Mouse (Mus musculus) lung, postnatal 0 days (tissue): Measurements from ENCODE around the gene Rtl1. TPM values are rescaled to one million over a fixed set of nuclear protein-coding genes. Genes with fewer than 3 reads are reported as not detected.

Experiments used
- ATAC-seq: fragments of 200-750 bp; cut with Nextera tagmentation; 2 replicates; pipeline ENCODE4 v1.8.0; 2017; ENCODE audit warnings: moderate library complexity
- DNase-seq: peaks from one replicate; pipeline ENCODE4 v3.0.0-alpha.2; 2016; ENCODE audit warnings: low spot score
- H3K27ac ChIP-seq: fragments of 300-500 bp; sonication (generic); 2 replicates; pipeline ENCODE4 v1.5.1; 2014; ENCODE audit warnings: antibody characterized with exemption, mild to moderate bottlenecking, low read length, mixed read lengths
- H3K27me3 ChIP-seq: fragments of 300-500 bp; sonication (generic); replicated peaks from 2 replicates; pipeline ENCODE4 v1.6.1; 2014; ENCODE audit warnings: low read length, mixed read lengths; ENCODE audit not compliant: insufficient read depth
- H3K36me3 ChIP-seq: fragments of 300-500 bp; sonication (generic); 2 replicates; pipeline ENCODE4 v1.6.1; 2014; ENCODE audit warnings: low read length, mixed read lengths; ENCODE audit not compliant: insufficient read depth
- H3K4me1 ChIP-seq: fragments of 300-500 bp; sonication (generic); 2 replicates; pipeline ENCODE4 v1.6.1; 2014; ENCODE audit warnings: antibody characterized with exemption, low read depth, low read length, mixed read lengths; ENCODE audit not compliant: insufficient read depth
- H3K4me2 ChIP-seq: fragments of 300-500 bp; sonication (generic); replicated peaks from 2 replicates; pipeline ENCODE4 v1.6.1; 2014; ENCODE audit warnings: low read depth, mild to moderate bottlenecking, low read length, moderate library complexity, mixed read lengths
- H3K4me3 ChIP-seq: fragments of 300-500 bp; sonication (generic); 2 replicates; pipeline ENCODE4 v1.5.1; 2014; ENCODE audit warnings: low read depth, low read length
- H3K9ac ChIP-seq: fragments of 300-500 bp; sonication (generic); replicated peaks from 2 replicates; pipeline ENCODE4 v1.6.1; 2014; ENCODE audit warnings: low read depth, mild to moderate bottlenecking
- H3K9me3 ChIP-seq: fragments of 300-500 bp; sonication (generic); 2 replicates; pipeline ENCODE4 v1.6.1; 2016; ENCODE audit warnings: low read length, mixed read lengths
- CTCF ChIP-seq: IDR thresholded peaks from 2 replicates; pipeline ENCODE4 v1.5.1; 2016; ENCODE audit warnings: antibody characterized with exemption, mild to moderate bottlenecking
- EP300 ChIP-seq: IDR thresholded peaks from 2 replicates; pipeline ENCODE4 v1.6.1; 2016; ENCODE audit warnings: antibody characterized with exemption, mild to moderate bottlenecking, control low read depth
- WGBS: fragments of 180-500 bp; shearing (Covaris S2); extraction: QIAGEN DNeasy Blood & Tissue Kit; methylation state at CpG from one replicate; pipeline ENCODE4 v1.1.7; 2014; 5-methylcytosine and 5-hydroxymethylcytosine counted together
- polyA plus RNA-seq: library from polyadenylated mRNA; unstranded; fragments of >200 nt; fragmentation: Nextera tagmentation; extraction: Ambion mirVana; gene quantifications from 2 replicates; pipeline ENCODE4 v1.2.1, GENCODE M21; 2015

Gene Rtl1
- polyA plus RNA-seq, 1 experiment from 2014 or later, result 0.14 TPM

- Histone ChIP-seq H3K36me3 (no peaks in the 10 kb centered on the region), H3K27me3 (no peaks in the 10 kb centered on the region), H3K4me3 (no peak overlapping the region), H3K9ac (no peak overlapping the region), H3K9me3 (no peaks in the 10 kb centered on the region), H3K4me1 (no peaks in the 10 kb centered on the region), H3K4me2 (no peak overlapping the region), H3K27ac (no peak overlapping the region)
- WGBS, result 88% methylated on average over 9 of the region's 9 CpGs
- TF ChIP-seq CTCF (no peak), EP300 (no peak)
- DNase-seq (no peak), ATAC-seq (no peak)
Measured at GRCm38 (mm10) chr12:109607191-109607590, 7.1 kb upstream of the Rtl1 start.

- no peaks in the 10 kb centered on the region for H3K27me3 ChIP-seq
- no peak for ATAC-seq
- H3K9ac ChIP-seq, result no peak overlapping the region
- no peak overlapping the region for H3K4me3 ChIP-seq
- H3K4me1 ChIP-seq, result no peaks in the 10 kb centered on the region
- no peaks in the 10 kb centered on the region for H3K36me3 ChIP-seq
- no peak overlapping the region for H3K27ac ChIP-seq
- no peaks in the 10 kb centered on the region for H3K9me3 ChIP-seq
- 67% methylated on average over 16 of the region's 16 CpGs for WGBS
- TF ChIP-seq CTCF (no peak), EP300 (no peak)
- H3K4me2 ChIP-seq, result no peak overlapping the region
- no peak for DNase-seq
Measured at GRCm38 (mm10) chr12:109604982-109605721, 5.0 kb upstream of the Rtl1 start.

- TF ChIP-seq EP300 (no peak), CTCF (no peak)
- no peaks in the 10 kb centered on the region for H3K36me3 ChIP-seq
- H3K27ac ChIP-seq, result no peak overlapping the region
- no peaks in the 10 kb centered on the region for H3K9me3 ChIP-seq
- peak; percentile 41 for DNase-seq
- 45% methylated on average over 12 of the region's 12 CpGs for WGBS
- H3K4me2 ChIP-seq, result no peak overlapping the region
- H3K4me1 ChIP-seq, result no peaks in the 10 kb centered on the region
- no peak for ATAC-seq
- H3K4me3 ChIP-seq, result no peak overlapping the region
- H3K9ac ChIP-seq, result no peak overlapping the region
- H3K27me3 ChIP-seq, result no peaks in the 10 kb centered on the region
Measured at GRCm38 (mm10) chr12:109598551-109599250, 1.4 kb downstream of the Rtl1 start.

GRCm38 (mm10) chr12:109596726-109597125 is 3.4 kb downstream of the Rtl1 start:
- H3K4me3 ChIP-seq, result no peak overlapping the region
- H3K36me3 ChIP-seq, result peaks cover 7% of the 10 kb centered on the region; the same call in 1 of the 2 replicates
- no peak overlapping the region for H3K9ac ChIP-seq
- no peak for DNase-seq
- no peak for ATAC-seq
- H3K4me2 ChIP-seq, result no peak overlapping the region
- no peaks in the 10 kb centered on the region for H3K4me1 ChIP-seq
- TF ChIP-seq EP300, result no peak
- H3K9me3 ChIP-seq, result no peaks in the 10 kb centered on the region
- H3K27me3 ChIP-seq, result no peaks in the 10 kb centered on the region
- no peak overlapping the region for H3K27ac ChIP-seq
- WGBS, result 44% methylated on average over 3 of the region's 3 CpGs

GRCm38 (mm10) chr12:109596232-109596631 is 3.9 kb downstream of the Rtl1 start:
- Histone ChIP-seq H3K4me3 (no peak overlapping the region), H3K36me3 (peaks cover 7% of the 10 kb centered on the region; the same call in 1 of the 2 replicates), H3K9me3 (no peaks in the 10 kb centered on the region), H3K9ac (no peak overlapping the region), H3K27me3 (no peaks in the 10 kb centered on the region), H3K27ac (no peak overlapping the region), H3K4me2 (peak overlapping the region; percentile 19; the same call in 1 of the 2 replicates), H3K4me1 (no peaks in the 10 kb centered on the region)
- TF ChIP-seq CTCF (no peak), EP300 (no peak)
- 28% methylated on average over 8 of the region's 8 CpGs for WGBS
- DNase-seq (no peak), ATAC-seq (0 out of 2 replicates have a peak, but pooled peaks have one; percentile 14)

GRCm38 (mm10) chr12:109595753-109596152 is 4.4 kb downstream of the Rtl1 start:
- TF ChIP-seq CTCF, result no peak
- WGBS, result 30% methylated on average over 6 of the region's 6 CpGs
- Histone ChIP-seq H3K27ac (no peak overlapping the region), H3K4me2 (no peak overlapping the region), H3K36me3 (peaks cover 7% of the 10 kb centered on the region; the same call in 1 of the 2 replicates), H3K4me3 (no peak overlapping the region), H3K27me3 (no peaks in the 10 kb centered on the region), H3K4me1 (no peaks in the 10 kb centered on the region), H3K9me3 (no peaks in the 10 kb centered on the region), H3K9ac (no peak overlapping the region)
- peak; percentile 65 for ATAC-seq
- peak; percentile 75 for DNase-seq
